Mouse (Mus musculus): Measurements from ENCODE around the gene Pak1. TPM values are rescaled to one million over a fixed set of nuclear protein-coding genes. Genes with fewer than 3 reads are reported as not detected.

Pak1 gene
- total RNA-seq (2022) = 10 to 100 TPM; 24.1 to 35.7 (median 29.4) TPM

- peak; percentile 20 to 27 for DNase-seq (ENCODE audit: low spot score in 2 of 2)
Measured at GRCm38 (mm10) chr7:97788190-97788668, at the start of gene Pak1. Gene Pak1 (plus strand): TSS chr7:97788541.

- DNase-seq (ENCODE audit: low spot score in 2 of 2) = no peak
Measured at GRCm38 (mm10) chr7:97740948-97741347, 47.4 kb upstream of the Pak1 start.

GRCm38 (mm10) chr7:97741756-97742291, 46.5 kb upstream of the Pak1 start:
- no peak for DNase-seq (ENCODE audit: low spot score in 2 of 2)

- no peak for DNase-seq (ENCODE audit: low spot score in 2 of 2)
Measured at GRCm38 (mm10) chr7:97745299-97745698, 43.0 kb upstream of the Pak1 start.

- DNase-seq (ENCODE audit: low spot score in 2 of 2) = no peak
Measured at GRCm38 (mm10) chr7:97747176-97747707, 41.1 kb upstream of the Pak1 start.

- peak; percentile 57 to 64 for DNase-seq (ENCODE audit: low spot score in 2 of 2)
Measured at GRCm38 (mm10) chr7:97747787-97748497, 40.4 kb upstream of the Pak1 start.

GRCm38 (mm10) chr7:97748527-97749206, 39.7 kb upstream of the Pak1 start:
- DNase-seq (ENCODE audit: low spot score in 2 of 2) = no peak

- DNase-seq (ENCODE audit: low spot score in 2 of 2) = no peak
Measured at GRCm38 (mm10) chr7:97749207-97750190, 38.8 kb upstream of the Pak1 start.

GRCm38 (mm10) chr7:97756967-97757881, 31.1 kb upstream of the Pak1 start:
- no peak for DNase-seq (ENCODE audit: low spot score in 2 of 2)

GRCm38 (mm10) chr7:97764591-97764990, 23.8 kb upstream of the Pak1 start:
- no peak for DNase-seq (ENCODE audit: low spot score in 2 of 2)

GRCm38 (mm10) chr7:97765181-97765962, 23.0 kb upstream of the Pak1 start:
- DNase-seq (ENCODE audit: low spot score in 2 of 2) = no peak

- no peak for DNase-seq (ENCODE audit: low spot score in 2 of 2)
Measured at GRCm38 (mm10) chr7:97765963-97766347, 22.4 kb upstream of the Pak1 start.

- DNase-seq (ENCODE audit: low spot score in 2 of 2) = no peak
Measured at GRCm38 (mm10) chr7:97766406-97767166, 21.8 kb upstream of the Pak1 start.

- no peak for DNase-seq (ENCODE audit: low spot score in 2 of 2)
Measured at GRCm38 (mm10) chr7:97767841-97768240, 20.5 kb upstream of the Pak1 start.

GRCm38 (mm10) chr7:97769020-97769419, 19.3 kb upstream of the Pak1 start:
- DNase-seq (ENCODE audit: low spot score in 2 of 2) = no peak

- DNase-seq (ENCODE audit: low spot score in 2 of 2) = no peak
Measured at GRCm38 (mm10) chr7:97770841-97771620, 17.3 kb upstream of the Pak1 start.

GRCm38 (mm10) chr7:97775380-97775779, 13.0 kb upstream of the Pak1 start:
- DNase-seq (ENCODE audit: low spot score in 2 of 2) = no peak

GRCm38 (mm10) chr7:97775923-97776322, 12.4 kb upstream of the Pak1 start:
- DNase-seq (ENCODE audit: low spot score in 2 of 2) = no peak

Data from gastrocnemius, adult 8-10 months (tissue).